Comparison of ENCODE assay signal across 17 mouse cellular contexts in the genomic region with DNA sequence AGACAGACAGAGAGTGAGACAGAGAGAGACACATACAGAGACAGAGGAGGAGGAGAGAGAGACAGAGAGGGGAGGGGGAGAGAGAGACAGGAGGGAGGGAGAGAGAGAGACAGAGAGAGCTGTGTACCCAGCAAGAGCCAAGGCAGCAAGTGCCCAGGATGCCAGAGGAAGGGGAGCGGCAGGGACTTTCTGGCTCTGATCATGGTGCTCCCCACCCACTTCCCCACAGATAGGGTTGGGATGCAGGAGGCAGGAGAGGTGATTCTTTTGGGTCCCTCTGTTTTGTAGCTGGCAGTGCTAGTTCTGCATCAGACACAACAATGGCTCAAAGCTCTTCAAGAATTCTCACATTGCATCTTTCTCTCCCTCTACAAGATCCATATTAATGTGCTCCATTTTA. TPM values are rescaled to one million over a fixed set of nuclear protein-coding genes. Genes with fewer than 3 reads are reported as not detected.
A peak's percentile ranks its signal among the peaks of the same experiment; 100 is the strongest.
DNase-seq lines count a peak whose midpoint lies in the region; ATAC-seq lines count a peak whose summit lies in the region.
"Had no signal": no experiment of that assay in that cellular context is flagged by ENCODE, and none has a peak within 500 bp of the region (broad histone marks: within the 10 kb centered on the region; RNA-seq: fewer than 3 reads in every experiment).

No protein-coding gene starts in this region.

- H3K27ac ChIP-seq in intestine, embryonic 14.5 days (ENCODE audit: low read depth) = no peak overlapping the region
- no peak overlapping the region for H3K27ac ChIP-seq in intestine, embryonic 15.5 days
- H3K27ac ChIP-seq in limb, embryonic 10.5 days = peak overlapping the region; percentile 72

- no peaks in the 10 kb centered on the region for H3K27me3 ChIP-seq in intestine, embryonic 14.5 days (replicated peaks; ENCODE audit: control insufficient read depth, insufficient read depth, low read length)
- no peaks in the 10 kb centered on the region for H3K27me3 ChIP-seq in intestine, embryonic 15.5 days (replicated peaks)
- no peaks in the 10 kb centered on the region for H3K27me3 ChIP-seq in limb, embryonic 10.5 days (ENCODE audit: low read depth, poor library complexity, severe bottlenecking)
- H3K27me3 ChIP-seq: limb, embryonic 13.5 days; midbrain, embryonic 13.5 days had no signal

- 0 out of 2 replicates have a peak, but pooled peaks cover 6% of the 10 kb centered on the region for H3K9me3 ChIP-seq in intestine, embryonic 14.5 days (ENCODE audit: control insufficient read depth, low read length)
- H3K9me3 ChIP-seq in intestine, embryonic 15.5 days = no peaks in the 10 kb centered on the region
- no peaks in the 10 kb centered on the region for H3K9me3 ChIP-seq in limb, embryonic 10.5 days (replicated peaks)
- H3K9me3 ChIP-seq: midbrain, embryonic 13.5 days had no signal

- peak; percentile 2 for DNase-seq in cerebellum, adult 9-11 months
- no peak for DNase-seq in cerebellum, adult 18-20 months
- DNase-seq in intestine, embryonic 14.5 days (ENCODE audit: low spot score) = peak; percentile 48
- DNase-seq in ES-CJ7 (ENCODE audit: low read depth, low spot score) = peak; percentile 51
- DNase-seq in limb, embryonic 10.5 days (ENCODE audit: low spot score) = no peak
- DNase-seq in frontal cortex, postnatal 25 days (ENCODE audit: low spot score in 2 of 2) = no peak
- no peak for DNase-seq in thymus, postnatal 14 days
- DNase-seq: adrenal gland, postnatal 25 days; cerebellum, postnatal 14 days; lung, postnatal 14 days; thymus, adult 2 months had no signal

- H3K4me2 ChIP-seq in intestine, embryonic 14.5 days (ENCODE audit: low read length) = no peak overlapping the region
- no peak overlapping the region for H3K4me2 ChIP-seq in intestine, embryonic 15.5 days (replicated peaks)

- ATAC-seq in intestine, embryonic 14.5 days (replicated peaks; ENCODE audit: low FRiP score, low TSS enrichment, low read depth) = no peak
- ATAC-seq in intestine, embryonic 15.5 days = no peak
- ATAC-seq: activated CD4-positive, CD25-positive, alpha-beta regulatory T cell, adult 4 months; midbrain, embryonic 13.5 days had no signal

- H3K9ac ChIP-seq in intestine, embryonic 14.5 days (ENCODE audit: low read length) = no peak overlapping the region
- H3K9ac ChIP-seq in intestine, embryonic 15.5 days = no peak overlapping the region

- H3K4me1 ChIP-seq in intestine, embryonic 14.5 days (replicated peaks; ENCODE audit: control insufficient read depth, insufficient read depth, low read length) = peaks cover 26% of the 10 kb centered on the region
- H3K4me1 ChIP-seq in intestine, embryonic 15.5 days (replicated peaks) = peaks cover 32% of the 10 kb centered on the region
- peaks cover 38% of the 10 kb centered on the region for H3K4me1 ChIP-seq in limb, embryonic 10.5 days

- 62% methylated on average over 1 of the region's 1 CpGs for WGBS in intestine, embryonic 14.5 days
- WGBS in intestine, embryonic 15.5 days = 73% methylated on average over 1 of the region's 1 CpGs
- 68% methylated on average over 1 of the region's 1 CpGs for WGBS in limb, embryonic 10.5 days

- H3K36me3 ChIP-seq in intestine, embryonic 14.5 days (ENCODE audit: control insufficient read depth, insufficient read depth, low read length) = no peaks in the 10 kb centered on the region
- H3K36me3 ChIP-seq in intestine, embryonic 15.5 days = no peaks in the 10 kb centered on the region
- no peaks in the 10 kb centered on the region for H3K36me3 ChIP-seq in limb, embryonic 10.5 days
- H3K36me3 ChIP-seq: hindbrain, embryonic 10.5 days; limb, embryonic 13.5 days; midbrain, embryonic 13.5 days had no signal

- H3K4me3 ChIP-seq in intestine, embryonic 14.5 days (ENCODE audit: low read depth, low read length) = no peak overlapping the region
- no peak overlapping the region for H3K4me3 ChIP-seq in intestine, embryonic 15.5 days (replicated peaks)
- no peak overlapping the region for H3K4me3 ChIP-seq in limb, embryonic 10.5 days
- H3K4me3 ChIP-seq: hindbrain, embryonic 10.5 days; left cerebral cortex, adult 2 months; limb, embryonic 13.5 days; midbrain, embryonic 13.5 days had no signal

RNA-seq across cellular contexts. Expression of a gene that starts 8.9 kb away (rescaled TPM):
- polyA plus RNA-seq in intestine, embryonic 14.5 days (2014; fragmentation: Nextera tagmentation; extraction: Ambion mirVana) = 79.6 and 88.3 TPM in 2 replicates
- polyA plus RNA-seq in intestine, embryonic 15.5 days (2015; fragmentation: Nextera tagmentation; extraction: Ambion mirVana) = 92.5 and 115 TPM in 2 replicates
- 62.9 and 73.7 TPM in 2 replicates for polyA plus RNA-seq in limb, embryonic 10.5 days (2016; fragmentation: Nextera tagmentation; extraction: Ambion mirVana)

Comparison
In these comparisons a context has a peak if more than half of its experiments do, and no peak if none do; other contexts are left out.
1. DNase-seq: peak in cerebellum, adult 9-11 months (single experiment), intestine, embryonic 14.5 days (single experiment) and ES-CJ7 (single experiment); none in cerebellum, adult 18-20 months (0 of 2), limb, embryonic 10.5 days (single experiment), frontal cortex, postnatal 25 days (0 of 2) and thymus, postnatal 14 days (single experiment).